Mouse (Mus musculus): ENCODE measurements around the gene Card10.

DNA sequence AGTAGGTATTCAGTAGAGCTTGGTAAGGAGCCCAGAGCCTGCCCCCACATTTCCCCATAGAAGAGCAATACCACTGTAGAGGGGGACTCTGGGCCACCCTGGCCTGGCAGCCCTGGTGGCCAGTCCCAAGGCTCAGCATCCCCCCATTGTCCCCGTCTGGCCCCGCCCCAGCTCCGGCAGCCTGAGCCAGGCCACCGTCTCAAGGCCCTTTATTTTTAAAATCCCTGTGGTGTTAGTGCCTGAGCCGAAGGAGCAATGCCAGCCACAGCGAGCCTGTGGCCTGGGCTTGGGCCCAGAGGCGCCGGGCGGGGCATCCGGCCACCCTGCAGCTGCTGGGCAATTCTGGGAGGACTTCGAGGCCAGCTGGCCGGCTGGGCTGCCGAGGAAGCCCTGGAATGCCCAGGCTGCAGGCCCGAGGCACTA is 29.9 kb upstream of the Card10 start:
- TF ChIP-seq CTCF (IDR thresholded peaks at IDR 0.05; ENCODE audit: borderline replicate concordance, control insufficient read depth, extremely low read depth, insufficient read depth, low read length, poor library complexity) (no peak), POLR2A (IDR thresholded peaks at IDR 0.05; ENCODE audit: control insufficient read depth, extremely low read depth, insufficient read depth, low read length, poor library complexity) (no peak)
